Mouse (Mus musculus): ENCODE measurements at regions not wholly inside any gene's neighbourhood (a gene's known extent, or its start where the extent isn't known, plus 50 kb on each side); places are given as distances from the start of the nearest gene placed in this dataset.
A peak's percentile ranks its signal among the peaks of the same experiment; 100 is the strongest.

GRCm38 (mm10) chr17:45819143-45819542 lies 85.5 kb upstream of the 1600014C23Rik start:
- DNase-seq, result no peak

- peak; percentile 97 for DNase-seq
These were observed 82.9 kb upstream of the 1600014C23Rik start for GRCm38 (mm10) chr17:45816566-45816965.

GRCm38 (mm10) chr17:45815833-45816232 lies 82.2 kb upstream of the 1600014C23Rik start:
- peak; percentile 99 for DNase-seq

- no peak for DNase-seq
These were observed 81.7 kb upstream of the 1600014C23Rik start for GRCm38 (mm10) chr17:45815341-45815740.

GRCm38 (mm10) chr17:45814586-45814985 lies 80.9 kb upstream of the 1600014C23Rik start:
- DNase-seq, result peak; percentile 93

- no peak for DNase-seq
These were observed 80.3 kb upstream of the 1600014C23Rik start for GRCm38 (mm10) chr17:45813956-45814355.

- DNase-seq, result peak; percentile 99
These were observed 78.8 kb upstream of the 1600014C23Rik start for GRCm38 (mm10) chr17:45812289-45812955.

- DNase-seq, result peak; percentile 96
These were observed 78.1 kb upstream of the 1600014C23Rik start for GRCm38 (mm10) chr17:45811632-45812221.

- DNase-seq, result no peak
These were observed 76.1 kb upstream of the 1600014C23Rik start for GRCm38 (mm10) chr17:45809728-45810127.

GRCm38 (mm10) chr17:45808374-45808773 lies 74.7 kb upstream of the 1600014C23Rik start:
- no peak for DNase-seq

GRCm38 (mm10) chr17:45807452-45807851 lies 73.8 kb upstream of the 1600014C23Rik start:
- DNase-seq, result no peak

GRCm38 (mm10) chr17:45806831-45807230 lies 73.2 kb upstream of the 1600014C23Rik start:
- no peak for DNase-seq

- DNase-seq, result no peak
These were observed 72.8 kb upstream of the 1600014C23Rik start for GRCm38 (mm10) chr17:45806430-45806829.

GRCm38 (mm10) chr17:45805471-45806082 lies 71.9 kb upstream of the 1600014C23Rik start:
- DNase-seq, result no peak

GRCm38 (mm10) chr17:45803331-45803730 lies 69.7 kb upstream of the 1600014C23Rik start:
- no peak for DNase-seq

- DNase-seq, result peak; percentile 92
These were observed 68.8 kb upstream of the 1600014C23Rik start for GRCm38 (mm10) chr17:45802439-45802838.

- no peak for DNase-seq
These were observed 66.1 kb upstream of the 1600014C23Rik start for GRCm38 (mm10) chr17:45799725-45800124.

GRCm38 (mm10) chr17:45798996-45799395 lies 65.4 kb upstream of the 1600014C23Rik start:
- no peak for DNase-seq

GRCm38 (mm10) chr17:45798456-45798855 lies 64.8 kb upstream of the 1600014C23Rik start:
- no peak for DNase-seq

GRCm38 (mm10) chr17:45797121-45797520 lies 63.5 kb upstream of the 1600014C23Rik start:
- DNase-seq, result no peak

- no peak for DNase-seq
These were observed 61.3 kb upstream of the 1600014C23Rik start for GRCm38 (mm10) chr17:45794926-45795325.

- DNase-seq, result no peak
These were observed 57.4 kb upstream of the 1600014C23Rik start for GRCm38 (mm10) chr17:45790959-45791520.

- DNase-seq, result no peak
These were observed 56.1 kb upstream of the 1600014C23Rik start for GRCm38 (mm10) chr17:45789777-45790176.

- DNase-seq, result no peak
These were observed 51.3 kb upstream of the 1600014C23Rik start for GRCm38 (mm10) chr17:45784905-45785304.
